Mouse (Mus musculus) kidney, postnatal 14 days (tissue): ENCODE measurements around the gene Tmem91.

Experiments
- DNase-seq: peaks from one replicate; pipeline ENCODE4 v3.0.0; 2022; ENCODE audit warnings: mixed read lengths

Gene Tmem91

GRCm38 (mm10) chr7:25625594-25626250 is 49.2 kb downstream of the Tmem91 start:
- DNase-seq = no peak

GRCm38 (mm10) chr7:25624851-25625250 is 50.1 kb downstream of the Tmem91 start:
- DNase-seq = no peak

- no peak for DNase-seq
Measured at GRCm38 (mm10) chr7:25623857-25624370, 51.1 kb downstream of the Tmem91 start.

GRCm38 (mm10) chr7:25620751-25621150 is 54.2 kb downstream of the Tmem91 start:
- DNase-seq = no peak

- DNase-seq = no peak
Measured at GRCm38 (mm10) chr7:25620101-25620500, 54.9 kb downstream of the Tmem91 start.

- DNase-seq = no peak
Measured at GRCm38 (mm10) chr7:25619722-25619991, 55.3 kb downstream of the Tmem91 start.
